Mouse (Mus musculus) heart, adult 8-10 months (tissue): ENCODE data around the gene Ccdc34. TPM values are rescaled to one million over a fixed set of nuclear protein-coding genes. Genes with fewer than 3 reads are reported as not detected.

Source experiments
- DNase-seq: peaks from one replicate; pipeline ENCODE4 v3.0.0; 2022; ENCODE audit warnings: low spot score
- total RNA-seq, 4 experiments: library from RNA; stranded (reverse); gene quantifications; 2 replicates each; pipeline ENCODE4 v1.2.4; 2022

Gene Ccdc34
- total RNA-seq, 4 experiments from 2014 or later, result 3.9 to 4.8 (median 4.5) TPM

DNA sequence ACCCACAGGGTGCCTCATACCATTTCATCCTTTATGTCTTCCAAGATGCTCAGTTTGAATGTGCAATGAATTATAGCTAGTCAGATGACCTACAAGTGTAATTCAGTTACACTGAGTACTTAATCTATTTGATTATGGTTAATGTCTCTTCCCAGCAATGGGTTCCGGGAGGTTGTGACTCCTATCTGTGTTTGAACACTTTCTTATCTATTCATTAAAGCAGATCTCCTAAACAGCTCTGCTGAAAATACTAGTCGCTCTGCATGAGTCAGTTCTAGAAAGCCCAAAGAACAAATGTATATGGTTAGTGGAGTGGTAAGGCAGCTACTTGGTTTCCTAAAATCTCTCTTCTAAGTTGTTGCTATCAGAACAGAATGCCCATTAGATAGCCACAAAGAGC, 22.6 kb upstream of the Ccdc34 start:
- DNase-seq, result no peak

DNA sequence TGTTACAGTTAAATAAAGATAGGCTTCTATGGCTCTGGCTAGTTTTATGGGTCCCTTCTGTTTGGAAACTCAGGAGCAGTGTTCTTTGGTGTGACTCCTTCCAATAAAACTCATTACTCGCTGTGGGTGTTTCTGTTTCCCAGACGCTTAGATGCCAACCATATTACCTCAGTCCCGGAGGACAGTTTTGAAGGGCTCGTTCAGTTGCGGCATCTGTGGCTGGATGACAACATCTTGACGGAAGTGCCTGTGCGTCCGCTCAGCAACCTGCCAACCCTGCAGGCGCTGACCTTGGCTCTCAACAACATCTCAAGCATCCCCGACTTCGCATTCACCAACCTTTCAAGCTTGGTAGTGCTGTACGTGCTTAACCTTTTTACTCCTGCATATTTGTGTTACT, 21.2 kb upstream of the Ccdc34 start:
- DNase-seq, result peak; percentile 10

GRCm38 (mm10) chr2:110004668-110005067, 12.9 kb upstream of the Ccdc34 start:
- no peak for DNase-seq

DNA sequence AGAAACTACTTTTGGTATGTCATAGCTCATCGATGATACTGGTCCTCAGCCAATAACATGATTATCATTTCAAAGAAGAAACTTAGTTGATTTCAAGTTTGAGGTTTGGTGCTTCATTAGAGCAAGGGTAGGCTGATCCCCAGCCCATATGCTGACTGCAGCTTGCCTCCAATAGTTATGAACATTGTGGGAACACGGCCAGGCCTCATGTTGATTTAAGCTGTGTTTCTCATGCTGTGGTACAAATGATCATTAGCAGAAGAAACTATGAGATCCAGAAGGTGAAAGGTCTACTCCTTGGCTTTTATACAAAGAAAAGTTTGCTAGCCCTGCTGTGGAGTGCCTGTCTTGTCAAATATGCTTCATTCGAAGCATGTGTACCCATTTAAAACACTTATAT, 12.5 kb upstream of the Ccdc34 start:
- no peak for DNase-seq

DNA sequence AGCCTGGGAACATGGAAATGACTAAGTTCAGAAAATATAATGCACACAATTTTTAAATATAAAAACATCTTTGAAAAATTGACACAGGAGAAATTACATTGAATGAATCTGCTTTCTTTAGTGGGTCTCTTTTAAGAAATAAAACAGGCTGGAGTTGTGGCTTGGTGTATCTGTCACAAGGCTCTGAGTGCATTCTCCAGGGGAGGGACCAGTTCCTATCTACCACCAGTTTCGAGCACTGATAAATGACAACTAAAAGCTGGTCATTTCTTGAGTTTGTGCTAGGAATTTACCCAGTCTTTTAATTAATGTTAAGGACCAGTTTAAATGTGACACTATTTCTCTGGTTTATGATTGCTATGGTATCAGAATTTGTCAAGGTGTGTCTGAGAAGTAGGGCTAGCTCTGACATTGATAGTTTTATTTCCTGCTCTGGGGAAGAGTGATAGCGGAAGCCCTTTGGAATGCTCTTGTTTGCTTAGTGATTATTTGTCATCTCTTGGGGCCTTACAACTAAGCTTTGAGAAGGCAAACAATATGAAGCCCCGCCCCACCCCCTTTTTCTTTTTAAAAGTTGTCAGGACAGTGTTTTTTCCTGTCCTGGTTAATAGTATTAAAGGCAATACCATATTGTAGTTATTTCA, 11.9 kb upstream of the Ccdc34 start:
- DNase-seq, result no peak

- DNase-seq, result no peak
Measured at GRCm38 (mm10) chr2:110007423-110008267, 10.0 kb upstream of the Ccdc34 start.

GRCm38 (mm10) chr2:110009449-110009848, 8.2 kb upstream of the Ccdc34 start:
- DNase-seq, result no peak

DNA sequence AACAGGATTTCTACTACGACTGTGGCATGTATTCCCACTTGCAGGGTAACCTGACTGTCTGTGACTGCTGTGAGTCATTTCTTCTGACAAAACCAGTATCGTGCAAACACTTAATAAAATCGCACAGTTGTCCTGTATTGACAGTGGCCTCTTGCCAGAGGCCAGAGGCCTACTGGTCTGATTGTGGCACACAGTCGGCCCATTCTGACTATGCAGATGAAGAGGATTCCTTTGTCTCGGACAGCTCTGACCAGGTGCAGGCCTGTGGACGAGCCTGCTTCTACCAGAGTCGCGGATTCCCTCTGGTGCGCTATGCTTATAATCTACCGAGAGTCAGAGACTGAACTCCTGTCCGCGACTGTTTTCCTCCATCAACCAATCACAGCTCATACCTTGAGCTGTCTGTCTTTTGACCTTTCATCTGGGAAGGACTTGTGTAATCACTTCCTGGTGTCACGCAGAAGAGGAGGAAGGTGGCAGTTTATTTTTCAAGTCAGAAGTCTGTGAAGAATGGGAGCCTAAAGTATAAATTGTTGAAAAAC, 5.4 kb upstream of the Ccdc34 start:
- DNase-seq, result no peak

DNA sequence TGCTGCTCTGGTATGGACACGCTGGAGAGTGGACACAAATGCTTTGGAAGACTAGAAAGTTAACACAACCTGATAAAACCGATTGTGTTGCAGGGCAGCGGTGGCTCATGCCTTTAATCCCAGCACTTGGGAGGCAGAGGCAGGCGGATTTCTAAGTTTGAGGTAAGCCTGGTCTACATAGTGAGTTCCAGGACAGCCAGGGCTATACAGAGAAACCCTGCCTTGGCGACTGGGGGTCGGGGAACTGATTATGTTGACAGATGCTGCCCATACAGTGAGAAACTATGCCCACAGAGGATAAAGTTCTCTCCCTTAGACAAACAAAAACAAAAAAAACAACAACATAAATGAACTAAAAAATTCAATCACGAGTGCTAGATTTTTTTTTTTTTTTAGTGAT, 530 bp upstream of the Ccdc34 start:
- no peak for DNase-seq

- no peak for DNase-seq
Measured at GRCm38 (mm10) chr2:110019656-110020055, 2.0 kb downstream of the Ccdc34 start.

- no peak for DNase-seq
Measured at GRCm38 (mm10) chr2:110020430-110020829, 2.8 kb downstream of the Ccdc34 start.

GRCm38 (mm10) chr2:110036265-110036664, 18.6 kb downstream of the Ccdc34 start:
- no peak for DNase-seq

- DNase-seq, result no peak
Measured at GRCm38 (mm10) chr2:110036665-110037064, 19.0 kb downstream of the Ccdc34 start.

DNA sequence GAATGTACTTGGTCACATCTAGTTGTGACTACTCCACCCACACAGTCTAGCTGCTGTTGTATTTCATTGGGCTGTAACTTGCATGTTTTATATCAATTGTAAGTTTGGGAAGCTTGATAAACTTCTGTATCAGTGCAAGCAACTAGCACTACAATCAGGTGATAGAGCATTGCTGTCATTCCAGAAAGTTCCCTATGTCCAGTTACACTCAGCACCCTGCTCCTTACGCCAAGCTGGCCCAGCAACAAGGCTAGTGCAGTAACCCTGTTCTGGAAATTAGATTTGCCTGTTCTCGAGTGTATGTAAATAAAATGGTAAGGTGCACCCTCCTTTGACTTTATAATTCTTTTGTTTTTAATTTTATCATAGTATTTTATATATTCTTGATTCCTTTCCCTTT, 19.6 kb downstream of the Ccdc34 start:
- DNase-seq, result no peak

GRCm38 (mm10) chr2:110038341-110038740, 20.7 kb downstream of the Ccdc34 start:
- DNase-seq, result no peak

DNA sequence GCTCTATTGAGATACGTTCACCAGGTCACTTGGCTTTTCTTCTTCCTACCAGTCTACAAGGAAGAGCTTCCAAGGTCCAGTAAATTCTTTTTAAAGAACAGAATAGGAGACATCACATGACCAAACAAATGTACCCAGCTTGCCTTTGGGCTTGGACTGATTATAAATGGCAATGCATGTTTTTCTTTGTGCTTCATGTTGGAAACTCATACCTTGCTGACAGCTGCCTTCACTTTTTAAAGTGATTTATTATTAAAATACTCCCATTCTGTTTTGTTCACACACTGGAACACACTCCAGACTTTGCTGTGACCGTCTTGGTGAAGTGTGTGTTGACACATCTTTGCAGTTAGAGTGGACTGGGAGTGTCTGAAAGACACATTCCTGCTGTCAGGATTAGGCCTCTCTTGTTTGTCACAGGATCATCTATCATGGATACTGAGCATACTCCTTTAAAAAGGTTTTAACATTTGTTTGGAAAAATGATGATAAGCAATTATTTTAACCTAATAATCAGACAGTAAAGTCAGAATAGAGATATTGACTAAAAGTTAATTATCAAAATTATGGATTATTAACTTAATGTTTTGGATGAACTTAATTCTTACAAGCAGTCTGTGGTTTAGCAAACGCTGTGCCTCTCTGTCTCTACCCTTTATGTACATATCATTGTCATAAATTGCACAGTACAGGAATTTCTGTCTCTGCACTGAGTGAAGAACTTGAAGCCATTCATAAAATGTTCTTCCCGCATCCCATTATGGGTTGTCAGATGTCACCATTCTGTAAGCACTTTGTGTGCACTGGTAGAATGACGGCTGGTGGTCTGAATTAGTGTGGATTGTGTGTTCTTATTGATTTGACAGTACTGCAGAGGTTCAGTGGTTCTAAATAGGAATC, 25.5 kb downstream of the Ccdc34 start:
- DNase-seq, result no peak

DNA sequence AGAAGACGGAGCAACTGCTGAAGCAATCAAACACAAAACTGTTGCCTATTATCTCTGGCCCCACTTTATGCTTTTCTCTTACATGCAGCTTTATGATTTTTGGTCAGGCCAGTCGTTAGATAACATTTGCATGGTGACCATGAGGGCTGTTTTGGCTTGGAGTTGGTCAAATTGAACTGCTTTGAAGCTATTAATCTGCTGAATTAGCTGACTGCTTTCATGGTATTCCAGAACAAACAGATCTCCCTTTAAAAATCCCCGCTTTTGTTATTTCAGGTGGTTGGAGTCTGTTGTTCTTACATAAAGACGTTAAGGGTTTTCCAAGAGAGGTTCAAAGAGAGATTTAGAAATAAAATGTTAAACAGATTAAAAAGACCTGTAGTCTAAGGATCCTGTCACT, 40.8 kb downstream of the Ccdc34 start:
- no peak for DNase-seq

GRCm38 (mm10) chr2:110063131-110063530, 45.5 kb downstream of the Ccdc34 start:
- peak; percentile 30 for DNase-seq

DNA sequence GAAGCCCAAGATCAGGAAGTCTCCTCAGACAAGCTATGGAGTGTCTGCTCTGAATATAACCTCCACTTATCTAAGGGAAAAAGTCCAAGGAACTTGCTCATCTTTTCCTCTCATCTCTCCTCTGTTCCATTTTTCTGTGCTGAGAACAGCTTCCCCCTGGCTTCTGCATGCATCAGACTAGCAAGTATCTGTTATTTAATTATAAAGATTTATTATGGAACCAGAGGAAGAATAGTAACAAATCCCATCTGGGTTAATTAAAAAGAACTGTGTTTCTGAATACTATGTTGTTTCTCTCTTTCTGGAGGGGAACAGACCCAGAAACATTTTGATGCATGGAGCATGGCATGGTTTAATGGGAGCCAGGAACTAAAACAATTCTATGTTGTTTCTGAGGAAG, 51.3 kb downstream of the Ccdc34 start:
- DNase-seq, result no peak

DNA sequence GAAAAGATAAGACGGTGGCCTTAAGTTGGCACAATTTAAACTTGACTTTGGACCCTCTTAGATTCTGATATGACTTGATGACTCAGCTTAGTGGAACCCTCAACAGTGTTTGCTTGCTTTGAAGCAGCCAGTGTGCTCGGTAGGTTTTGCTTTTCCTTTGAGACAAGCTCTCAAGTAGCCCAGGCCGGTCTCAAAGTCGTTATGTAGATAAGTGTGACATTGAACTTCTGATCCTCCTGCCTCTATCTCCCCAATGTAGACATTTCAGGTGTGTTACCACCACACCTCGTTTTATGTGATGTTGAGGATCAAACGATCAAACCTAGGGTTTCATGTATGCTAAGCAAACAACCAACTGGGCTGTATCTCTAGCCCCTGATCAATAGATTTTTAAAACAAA, 55.4 kb downstream of the Ccdc34 start:
- DNase-seq, result no peak

DNA sequence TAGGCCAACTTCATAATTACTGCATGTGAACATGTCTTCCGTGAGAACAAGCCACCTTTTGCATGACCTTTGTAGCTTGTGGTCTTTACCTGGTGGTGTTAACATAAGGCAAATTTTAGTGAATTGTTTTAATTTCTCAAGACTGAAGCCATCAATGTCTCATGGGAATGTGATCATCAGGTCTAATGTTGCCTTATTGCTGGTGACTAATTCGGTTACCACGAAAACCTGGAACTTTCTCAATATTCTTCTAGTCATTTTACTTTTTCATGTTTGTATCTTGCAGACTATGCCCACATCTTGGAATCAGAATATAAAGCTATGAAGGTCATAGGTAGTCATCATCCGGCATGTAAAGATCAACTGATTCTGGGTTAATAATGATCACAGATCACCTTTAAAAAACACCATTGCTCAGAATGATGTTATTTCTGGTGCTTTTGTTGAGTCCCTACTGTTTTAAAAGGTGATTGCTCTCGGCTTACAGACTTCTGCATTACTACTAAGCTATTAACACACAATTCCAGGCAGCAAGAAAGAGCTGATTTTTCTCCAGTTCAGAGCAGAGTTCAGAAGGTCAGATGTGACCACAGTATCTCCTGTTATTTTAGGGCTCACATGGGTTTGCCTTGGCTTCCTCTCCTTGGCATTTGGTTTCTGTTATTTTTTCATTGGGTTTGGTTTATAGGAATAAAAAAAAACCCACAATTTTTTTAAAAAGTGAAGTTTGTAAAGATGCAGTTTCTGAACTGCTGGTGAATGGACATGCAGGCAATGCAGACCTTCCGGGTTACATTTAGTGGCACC, 57.2 kb downstream of the Ccdc34 start:
- DNase-seq, result no peak
